Mouse (Mus musculus) stomach, embryonic 15.5 days (tissue): ENCODE results near the gene Lsg1. TPM values are rescaled to one million over a fixed set of nuclear protein-coding genes. Genes with fewer than 3 reads are reported as not detected.

ENCODE experiments used
- ATAC-seq: fragments of 200-750 bp; cut with Nextera tagmentation; 2 replicates; pipeline ENCODE4 v1.8.0; 2017; ENCODE audit warnings: low read depth, moderate number of reproducible peaks, moderate TSS enrichment; ENCODE audit not compliant: insufficient read depth, low FRiP score
- H3K27ac ChIP-seq: fragments of 300-500 bp; sonication (generic); 2 replicates; pipeline ENCODE4 v1.5.1; 2015; ENCODE audit warnings: mild to moderate bottlenecking, inconsistent platforms
- H3K27me3 ChIP-seq: fragments of 300-500 bp; sonication (generic); replicated peaks from 2 replicates; pipeline ENCODE4 v1.6.1; 2015; ENCODE audit warnings: inconsistent platforms
- H3K36me3 ChIP-seq: fragments of 300-500 bp; sonication (generic); 2 replicates; pipeline ENCODE4 v1.6.1; 2015; ENCODE audit warnings: inconsistent platforms
- H3K4me1 ChIP-seq: fragments of 300-500 bp; sonication (generic); 2 replicates; pipeline ENCODE4 v1.6.1; 2015; ENCODE audit warnings: inconsistent platforms
- H3K4me2 ChIP-seq: fragments of 300-500 bp; sonication (generic); 2 replicates; pipeline ENCODE4 v1.6.1; 2015; ENCODE audit warnings: mild to moderate bottlenecking, inconsistent platforms
- H3K4me3 ChIP-seq: fragments of 300-500 bp; sonication (generic); replicated peaks from 2 replicates; pipeline ENCODE4 v1.5.1; 2015; ENCODE audit warnings: inconsistent platforms
- H3K9ac ChIP-seq: fragments of 300-500 bp; sonication (generic); 2 replicates; pipeline ENCODE4 v1.6.1; 2015; ENCODE audit warnings: inconsistent platforms
- H3K9me3 ChIP-seq: fragments of 300-500 bp; sonication (generic); 2 replicates; pipeline ENCODE4 v1.6.1; 2016; ENCODE audit warnings: inconsistent platforms
- WGBS: fragments of 180-500 bp; shearing (Covaris S2); methylation state at CpG from one replicate; pipeline ENCODE4 v1.1.7; 2015; 5-methylcytosine and 5-hydroxymethylcytosine counted together
- polyA plus RNA-seq: library from polyadenylated mRNA; unstranded; fragments of >200 nt; fragmentation: Nextera tagmentation; extraction: Ambion mirVana; gene quantifications from 2 replicates; pipeline ENCODE4 v1.2.1, GENCODE M21; 2015

Gene Lsg1
- 56.1 and 61.4 TPM in 2 replicates for polyA plus RNA-seq

DNA sequence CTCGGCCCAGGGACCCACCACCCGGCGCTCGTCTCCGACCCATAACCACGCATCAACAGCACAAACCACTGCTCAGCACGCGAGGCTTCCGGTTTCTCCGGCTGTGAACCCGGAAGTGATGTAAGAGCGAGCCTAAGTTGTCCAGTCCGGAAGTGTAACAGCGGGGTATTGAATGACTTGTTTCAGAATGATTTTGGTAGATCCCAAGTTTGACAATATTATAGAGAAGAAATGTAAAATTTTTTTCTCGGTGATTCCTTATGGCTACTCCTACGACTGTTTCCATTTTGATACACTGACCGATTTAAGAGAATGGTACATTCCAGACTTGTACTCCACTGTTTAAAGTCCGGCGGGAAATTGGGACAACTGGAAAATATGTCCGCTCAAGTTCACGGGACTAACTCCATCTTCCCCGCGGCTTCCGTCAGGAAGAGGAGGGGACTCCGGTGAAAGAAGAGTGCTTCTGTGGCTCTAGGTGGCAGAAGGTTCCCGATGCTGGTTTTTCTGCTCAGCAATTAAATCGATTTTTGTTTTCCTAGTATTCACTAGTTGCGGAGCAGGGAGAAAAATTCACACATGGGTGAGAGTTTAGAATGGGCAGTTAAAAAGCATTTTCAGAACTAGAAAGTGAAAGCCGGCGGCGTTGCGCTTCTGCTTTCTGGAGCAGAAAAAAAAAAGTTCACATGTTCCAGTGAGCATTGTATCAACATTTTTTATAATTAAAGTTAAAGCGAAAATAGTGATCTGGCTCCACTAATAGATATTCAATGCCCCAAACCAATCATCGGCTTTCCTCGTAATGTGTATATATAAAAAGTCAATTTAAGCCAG, at the start of gene Lsg1:
Lsg1 (minus strand) TSS at position 99 of the 834 bp plus-strand sequence.
- Histone ChIP-seq H3K9ac (peak within 1 kb of the TSS; percentile 44), H3K4me1 (peaks cover 6% of the 10 kb centered on the region; the same call in 1 of the 2 replicates), H3K27ac (peak within 1 kb of the TSS; percentile 78), H3K27me3 (no peaks in the 10 kb centered on the region), H3K36me3 (peaks cover 23% of the 10 kb centered on the region), H3K4me3 (peak within 1 kb of the TSS; percentile 74), H3K9me3 (no peaks in the 10 kb centered on the region), H3K4me2 (peak within 1 kb of the TSS; percentile 82)
- peak; percentile 87 for ATAC-seq
- WGBS, result 3% methylated on average over 35 of the region's 35 CpGs

DNA sequence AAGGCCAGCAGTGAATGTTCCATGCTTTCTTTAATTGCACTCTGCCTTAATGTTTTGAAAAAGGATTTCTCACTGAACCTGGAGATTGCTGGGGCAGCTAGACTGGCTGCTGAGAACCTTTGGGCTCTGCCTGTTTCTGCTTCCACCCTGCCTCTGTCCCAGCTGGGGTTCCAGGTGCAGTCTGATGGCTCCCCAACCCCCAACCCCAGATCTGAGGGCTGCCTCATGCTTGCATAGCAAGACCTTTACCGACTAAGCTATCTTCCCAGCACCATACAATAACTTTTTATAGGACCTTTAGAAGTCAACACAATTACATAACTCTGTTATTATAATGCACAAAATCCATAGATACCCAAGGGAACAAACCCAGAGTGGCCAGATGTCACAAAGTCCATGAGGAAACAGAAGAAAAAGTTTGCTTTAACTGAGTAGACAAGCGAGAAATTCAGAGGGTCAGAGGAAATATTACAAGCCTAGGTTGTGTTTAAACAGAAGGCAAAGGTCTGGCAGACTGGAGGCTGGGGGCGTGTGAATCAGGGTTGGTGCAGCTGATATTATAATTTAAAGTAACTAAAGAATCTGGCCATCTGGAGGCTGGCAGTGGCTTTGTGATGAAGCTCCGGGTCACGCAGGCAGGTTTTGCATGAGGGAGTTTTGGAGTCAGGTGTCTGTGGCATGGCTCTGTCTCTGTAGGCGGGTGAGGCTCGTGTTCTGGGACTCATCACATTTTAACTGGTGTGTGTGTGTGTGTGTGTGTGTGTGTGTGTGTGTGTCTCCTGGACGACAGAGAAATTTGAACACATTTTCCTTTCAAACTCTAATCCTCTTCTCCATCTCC, 46.7 kb upstream of the Lsg1 start:
- no peak overlapping the region for H3K27ac ChIP-seq
- ATAC-seq, result no peak

DNA sequence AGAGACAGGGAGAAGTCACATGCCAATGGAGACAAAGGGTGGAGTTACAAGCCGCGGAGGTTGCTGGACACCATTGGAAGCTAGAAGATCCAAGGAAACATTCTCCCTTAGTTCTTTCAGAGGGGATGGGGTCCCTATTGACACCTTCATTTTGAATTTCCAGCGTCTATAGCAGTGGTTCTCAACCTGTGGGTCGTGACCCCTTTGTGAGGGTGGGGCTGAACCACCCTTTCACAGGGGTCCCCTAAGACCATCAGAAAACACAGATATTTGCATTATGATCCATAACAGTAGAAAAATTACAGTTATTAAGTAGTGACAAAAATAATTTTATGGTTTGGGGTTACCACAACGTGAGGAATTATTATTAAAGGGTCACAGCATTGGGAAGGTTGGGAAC, 42.1 kb upstream of the Lsg1 start:
- no peaks in the 10 kb centered on the region for H3K27me3 ChIP-seq
- H3K9ac ChIP-seq, result no peak overlapping the region
- H3K36me3 ChIP-seq, result no peaks in the 10 kb centered on the region
- no peaks in the 10 kb centered on the region for H3K9me3 ChIP-seq
- H3K27ac ChIP-seq, result no peak overlapping the region
- H3K4me3 ChIP-seq, result no peak overlapping the region
- WGBS, result 92% methylated on average over 5 of the region's 5 CpGs
- no peak for ATAC-seq
- H3K4me1 ChIP-seq, result no peaks in the 10 kb centered on the region
- H3K4me2 ChIP-seq, result no peak overlapping the region

More for the DNA sequence above, 46.7 kb upstream of the Lsg1 start:
- no peak overlapping the region for H3K9ac ChIP-seq
- H3K36me3 ChIP-seq, result no peaks in the 10 kb centered on the region
- H3K4me3 ChIP-seq, result no peak overlapping the region
- H3K27me3 ChIP-seq, result no peaks in the 10 kb centered on the region
- H3K9me3 ChIP-seq, result no peaks in the 10 kb centered on the region
- 46% methylated on average over 8 of the region's 8 CpGs for WGBS
- no peaks in the 10 kb centered on the region for H3K4me1 ChIP-seq
- no peak overlapping the region for H3K4me2 ChIP-seq

DNA sequence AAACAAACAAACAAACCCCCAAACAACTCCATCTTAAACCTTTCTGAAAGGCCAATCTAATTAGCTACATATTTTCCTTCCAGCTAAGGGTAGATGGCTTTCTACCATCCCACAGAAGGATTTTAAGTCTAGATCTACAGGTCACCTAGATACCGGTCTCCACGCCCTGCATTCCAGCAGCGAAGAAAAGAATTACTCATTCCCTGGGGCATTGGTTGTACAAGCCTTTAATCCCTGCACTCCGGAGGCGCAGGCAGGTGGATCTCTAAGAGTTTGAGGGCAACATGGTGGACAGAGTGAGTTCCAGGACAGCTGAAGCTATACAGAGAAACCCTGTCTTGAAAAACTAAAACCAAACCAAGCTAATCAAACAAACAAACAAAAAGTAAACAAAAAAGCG, 41.0 kb upstream of the Lsg1 start:
- H3K36me3 ChIP-seq, result no peaks in the 10 kb centered on the region
- H3K4me3 ChIP-seq, result no peak overlapping the region
- H3K4me2 ChIP-seq, result no peak overlapping the region
- no peaks in the 10 kb centered on the region for H3K27me3 ChIP-seq
- 45% methylated on average over 6 of the region's 6 CpGs for WGBS
- no peak overlapping the region for H3K27ac ChIP-seq
- no peak overlapping the region for H3K9ac ChIP-seq
- ATAC-seq, result no peak
- no peaks in the 10 kb centered on the region for H3K4me1 ChIP-seq
- H3K9me3 ChIP-seq, result no peaks in the 10 kb centered on the region

DNA sequence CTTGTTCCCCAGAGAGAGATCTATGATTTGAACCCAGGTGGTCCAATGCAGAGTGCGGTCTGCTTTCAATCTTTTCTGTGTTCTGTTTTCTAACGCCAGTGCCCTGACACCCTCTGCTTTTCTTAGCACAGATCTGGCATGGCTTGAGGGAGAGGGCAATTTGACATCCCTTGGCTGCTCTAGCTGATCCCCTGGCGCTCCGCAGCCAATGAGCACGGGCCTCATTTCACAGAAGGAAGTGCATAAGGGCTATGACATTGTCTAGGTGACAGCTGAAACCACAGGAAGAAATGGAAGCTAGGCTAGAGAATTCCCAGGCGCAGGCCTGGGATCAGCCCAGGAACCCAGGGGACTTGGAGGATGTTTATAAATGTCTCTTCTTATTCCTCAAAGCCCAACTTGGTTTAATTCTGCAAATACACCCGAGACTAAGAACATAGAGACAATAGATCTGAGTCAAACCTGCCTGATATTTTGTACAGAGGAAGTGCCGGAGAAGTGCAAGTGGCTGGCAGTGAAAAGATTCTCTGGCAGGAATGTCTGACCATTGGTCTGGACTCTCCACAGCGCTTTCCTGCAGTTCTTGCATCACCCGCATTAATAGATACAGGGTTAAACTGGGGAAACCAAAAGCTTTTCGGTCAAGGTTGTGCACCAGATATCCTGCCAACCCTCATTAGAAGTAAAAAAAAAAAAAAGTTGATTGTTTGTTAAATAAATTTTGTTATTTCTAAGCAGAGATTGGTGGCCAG, 40.4 kb upstream of the Lsg1 start:
- H3K4me3 ChIP-seq, result no peak overlapping the region
- no peak overlapping the region for H3K9ac ChIP-seq
- no peaks in the 10 kb centered on the region for H3K36me3 ChIP-seq
- 61% methylated on average over 11 of the region's 11 CpGs for WGBS
- no peak overlapping the region for H3K4me2 ChIP-seq
- H3K4me1 ChIP-seq, result no peaks in the 10 kb centered on the region
- no peaks in the 10 kb centered on the region for H3K9me3 ChIP-seq
- no peak overlapping the region for H3K27ac ChIP-seq
- ATAC-seq, result no peak
- no peaks in the 10 kb centered on the region for H3K27me3 ChIP-seq

DNA sequence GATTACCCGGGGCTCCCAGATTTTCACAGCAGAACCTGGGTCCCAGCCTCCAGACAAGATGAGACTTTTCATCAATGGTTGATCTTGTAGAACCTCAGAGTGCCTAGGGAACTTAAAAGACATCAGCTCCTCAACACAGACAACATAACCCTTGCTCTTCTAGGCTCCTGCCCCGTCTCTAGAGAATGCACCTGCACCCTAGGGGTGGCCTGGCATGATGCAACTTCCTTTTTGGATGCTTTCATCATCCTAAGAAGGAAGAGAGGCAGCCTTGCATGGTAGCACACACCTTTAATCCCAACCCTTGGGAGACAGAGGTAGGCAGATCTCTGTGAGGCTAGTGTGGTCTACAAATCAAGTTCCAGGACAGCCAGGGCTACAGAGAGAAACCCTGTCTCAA, 37.2 kb upstream of the Lsg1 start:
- Histone ChIP-seq H3K4me2 (no peak overlapping the region), H3K4me3 (no peak overlapping the region), H3K27ac (no peak overlapping the region), H3K27me3 (no peaks in the 10 kb centered on the region), H3K9ac (no peak overlapping the region), H3K36me3 (no peaks in the 10 kb centered on the region), H3K9me3 (no peaks in the 10 kb centered on the region), H3K4me1 (no peaks in the 10 kb centered on the region)
- ATAC-seq, result no peak
- WGBS, result 61% methylated on average over 2 of the region's 2 CpGs

DNA sequence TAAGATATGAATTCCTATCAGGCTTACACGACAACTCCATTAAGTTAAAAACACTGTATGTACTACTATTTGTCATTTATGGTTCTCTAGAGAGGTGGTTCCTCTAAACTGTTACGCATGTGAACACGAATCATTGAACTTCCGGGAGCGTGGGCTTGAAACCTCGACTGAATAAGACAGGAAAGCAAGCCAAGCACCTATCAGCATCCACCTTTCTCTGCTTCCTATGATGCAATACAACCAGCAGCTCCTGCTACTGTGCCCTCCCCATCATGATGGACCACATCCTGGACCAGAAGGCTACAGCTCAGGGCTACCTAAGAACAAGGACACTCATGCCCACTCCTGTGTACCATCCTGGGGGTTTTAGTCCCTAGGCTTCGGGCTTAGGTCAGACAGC, 36.3 kb upstream of the Lsg1 start:
- H3K4me2 ChIP-seq, result no peak overlapping the region
- H3K4me1 ChIP-seq, result no peaks in the 10 kb centered on the region
- no peak for ATAC-seq
- H3K9me3 ChIP-seq, result no peaks in the 10 kb centered on the region
- H3K36me3 ChIP-seq, result no peaks in the 10 kb centered on the region
- 76% methylated on average over 7 of the region's 7 CpGs for WGBS
- no peak overlapping the region for H3K9ac ChIP-seq
- no peaks in the 10 kb centered on the region for H3K27me3 ChIP-seq
- no peak overlapping the region for H3K27ac ChIP-seq
- no peak overlapping the region for H3K4me3 ChIP-seq

DNA sequence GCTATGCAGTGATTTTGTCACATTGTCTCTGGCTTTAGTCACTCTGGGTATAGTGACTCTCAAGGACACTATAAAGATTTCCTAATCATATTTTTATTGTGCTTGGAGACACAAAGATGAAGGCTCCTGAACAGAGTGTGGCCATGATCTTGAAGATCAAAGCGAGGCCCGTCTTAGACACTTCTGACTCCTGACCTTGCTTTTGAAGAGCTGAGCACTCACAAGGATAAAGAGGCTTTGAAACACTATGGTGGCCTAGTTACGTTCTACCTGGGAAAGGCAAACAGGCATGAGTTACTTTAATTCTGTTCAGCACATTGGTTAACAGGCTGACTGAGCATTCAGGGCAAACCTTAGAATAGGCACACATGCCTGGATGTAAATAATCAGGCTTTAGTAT, 28.9 kb upstream of the Lsg1 start:
- no peak for ATAC-seq
- 79% methylated on average over 3 of the region's 3 CpGs for WGBS
- Histone ChIP-seq H3K9me3 (no peaks in the 10 kb centered on the region), H3K9ac (no peak overlapping the region), H3K27me3 (no peaks in the 10 kb centered on the region), H3K4me2 (no peak overlapping the region), H3K27ac (no peak overlapping the region), H3K4me1 (no peaks in the 10 kb centered on the region), H3K4me3 (no peak overlapping the region), H3K36me3 (no peaks in the 10 kb centered on the region)

DNA sequence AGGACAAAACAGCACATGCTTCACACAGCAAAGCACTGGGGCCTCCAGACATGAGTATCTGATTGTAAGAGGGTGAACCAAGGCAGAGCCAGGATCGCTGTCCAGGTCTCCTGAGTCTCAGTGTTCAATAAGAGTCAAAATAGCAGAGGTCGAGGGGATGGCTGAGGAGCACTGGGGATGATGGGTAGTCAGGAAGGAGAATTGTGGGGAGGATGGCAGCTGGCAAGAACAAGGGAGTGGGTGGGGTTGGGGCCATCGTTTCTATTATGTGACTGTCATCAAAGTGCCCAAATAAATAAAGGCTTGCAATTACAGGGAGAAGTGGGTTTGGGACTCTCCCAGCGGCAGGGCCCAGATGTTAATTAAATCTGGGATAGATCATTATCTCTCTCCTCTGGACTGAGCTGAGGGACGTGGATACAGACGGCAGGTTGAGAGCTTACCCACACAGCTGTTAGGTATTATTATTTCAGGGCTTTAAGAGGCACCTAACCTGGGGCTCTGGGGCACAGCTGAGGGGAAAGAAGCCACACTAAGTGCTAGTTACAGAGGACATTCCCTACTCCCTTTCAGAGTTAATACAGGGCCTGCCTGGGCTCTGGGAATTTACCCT, 27.4 kb upstream of the Lsg1 start:
- Histone ChIP-seq H3K36me3 (no peaks in the 10 kb centered on the region), H3K27ac (no peak overlapping the region), H3K4me1 (no peaks in the 10 kb centered on the region), H3K9me3 (no peaks in the 10 kb centered on the region), H3K9ac (no peak overlapping the region), H3K4me2 (no peak overlapping the region), H3K27me3 (no peaks in the 10 kb centered on the region), H3K4me3 (no peak overlapping the region)
- 46% methylated on average over 6 of the region's 6 CpGs for WGBS
- no peak for ATAC-seq

DNA sequence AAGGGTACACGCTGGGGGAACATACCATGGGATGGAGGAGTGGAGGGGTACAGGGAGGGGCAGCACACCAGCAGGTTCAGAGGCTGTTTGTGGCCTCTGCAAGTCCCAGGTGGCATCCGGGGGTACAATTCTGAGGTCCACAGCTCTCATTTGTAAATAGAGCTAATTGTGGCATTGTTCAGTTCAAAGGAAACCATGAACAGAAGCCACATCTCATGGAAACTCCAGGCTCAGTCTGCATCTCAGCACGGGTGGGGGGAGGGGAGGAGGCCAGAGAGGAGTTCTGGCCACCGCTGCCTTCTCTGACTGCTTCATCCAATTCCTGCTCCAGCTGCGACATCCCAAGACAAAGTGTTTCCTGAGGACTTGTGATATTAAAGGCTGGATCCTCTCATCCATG, 26.7 kb upstream of the Lsg1 start:
- Histone ChIP-seq H3K27me3 (no peaks in the 10 kb centered on the region), H3K4me2 (no peak overlapping the region), H3K27ac (no peak overlapping the region), H3K36me3 (no peaks in the 10 kb centered on the region), H3K4me1 (no peaks in the 10 kb centered on the region), H3K9ac (no peak overlapping the region), H3K4me3 (no peak overlapping the region), H3K9me3 (no peaks in the 10 kb centered on the region)
- ATAC-seq, result no peak
- WGBS, result 40% methylated on average over 5 of the region's 5 CpGs

DNA sequence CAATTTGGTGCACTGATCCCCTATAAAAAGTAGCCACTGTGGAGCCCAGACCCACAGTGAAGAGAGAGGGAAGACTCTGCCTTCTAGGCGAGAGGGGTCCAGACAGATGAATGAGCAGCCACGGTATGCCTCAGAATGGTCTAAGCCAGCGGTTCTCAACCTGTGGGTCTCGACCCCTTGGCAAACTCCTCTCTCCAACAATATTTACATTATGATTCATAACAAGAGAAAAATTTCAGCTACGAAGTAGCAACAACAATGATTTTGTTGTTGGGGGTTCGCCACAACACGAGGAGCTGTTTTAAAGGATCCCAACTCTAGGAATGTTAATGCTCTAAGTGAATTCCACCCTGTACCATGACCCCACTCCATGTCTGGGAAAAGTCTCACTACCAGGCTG, 25.7 kb upstream of the Lsg1 start:
- Histone ChIP-seq H3K36me3 (no peaks in the 10 kb centered on the region), H3K27ac (no peak overlapping the region), H3K4me1 (no peaks in the 10 kb centered on the region), H3K27me3 (no peaks in the 10 kb centered on the region), H3K4me3 (no peak overlapping the region), H3K4me2 (no peak overlapping the region), H3K9ac (no peak overlapping the region), H3K9me3 (no peaks in the 10 kb centered on the region)
- no peak for ATAC-seq
- 63% methylated on average over 7 of the region's 7 CpGs for WGBS
